Mouse (Mus musculus): ENCODE data around the gene Ifitm2.
"Not testable (repeated sequence)": the region's sequence is repeated elsewhere in the genome, so short reads cannot be mapped to it uniquely, and the experiment has no call there.

DNA sequence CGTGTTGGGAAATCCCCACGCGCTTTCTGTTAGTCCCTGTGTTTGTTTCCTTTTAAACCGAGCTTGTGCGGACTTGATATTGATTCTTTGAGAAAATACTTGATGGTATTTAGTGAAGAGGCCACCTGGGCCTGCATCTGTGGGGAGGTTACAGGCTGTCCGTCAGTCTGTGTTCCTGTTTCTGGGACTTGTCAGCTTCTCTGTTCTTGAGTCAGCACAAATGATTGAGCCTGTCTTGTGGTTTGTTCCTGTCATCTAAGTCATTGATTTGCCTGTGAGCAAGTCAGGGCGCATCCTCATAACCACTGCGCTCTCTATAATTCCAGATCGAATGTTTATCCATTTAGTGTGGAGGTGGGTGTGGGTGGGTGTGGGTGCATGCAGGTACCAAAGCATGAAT, 20.9 kb upstream of the Ifitm2 start:
- not testable (repeated sequence) for TF ChIP-seq POLR2A (IDR thresholded peaks at IDR 0.05; ENCODE audit: insufficient read length, low read depth); SRF (IDR thresholded peaks at IDR 0.05; ENCODE audit: control insufficient read depth, insufficient read length, low read depth); CEBPB (IDR thresholded peaks at IDR 0.05; ENCODE audit: insufficient read depth, poor library complexity, severe bottlenecking)
